Mouse (Mus musculus) cortical plate, adult 2 months (tissue): Measurements from ENCODE around the gene Atg101. TPM values are rescaled to one million over a fixed set of nuclear protein-coding genes. Genes with fewer than 3 reads are reported as not detected.

Source experiments
- H3K27ac ChIP-seq: fragments of 200-500 bp; 2 replicates; pipeline ENCODE4 v1.5.1; 2012; ENCODE audit warnings: low read length, control low read depth, inconsistent platforms; ENCODE audit not compliant: insufficient read depth
- H3K4me1 ChIP-seq: fragments of 200-500 bp; 2 replicates; pipeline ENCODE4 v1.6.1; 2011; ENCODE audit warnings: low read length; ENCODE audit not compliant: control insufficient read depth, insufficient read depth
- H3K4me3 ChIP-seq: fragments of 200-500 bp; 2 replicates; pipeline ENCODE4 v1.5.1; 2011; ENCODE audit warnings: mild to moderate bottlenecking, low read length, control low read depth; ENCODE audit not compliant: insufficient read depth
- CTCF ChIP-seq: fragments of 200-500 bp; IDR thresholded peaks from 2 replicates; pipeline ENCODE4 v1.5.1; 2011; ENCODE audit warnings: mild to moderate bottlenecking, control low read depth, low read length; ENCODE audit not compliant: insufficient read depth; ENCODE audit errors: extremely low read depth
- POLR2A ChIP-seq: fragments of 200-500 bp; IDR thresholded peaks from 2 replicates; pipeline ENCODE4 v1.6.1; 2011; ENCODE audit warnings: mild to moderate bottlenecking, low read length, control low read depth; ENCODE audit not compliant: insufficient read depth; ENCODE audit errors: extremely low read depth
- polyA plus RNA-seq: library from polyadenylated mRNA; depleted of rRNA; stranded (reverse); fragments of >200 nt; gene quantifications from 2 replicates; pipeline ENCODE4 v1.2.3, GENCODE M21; 2012

Atg101 gene
- polyA plus RNA-seq, 1 experiment = 55.3 TPM

- Histone ChIP-seq H3K27ac (peak overlapping the region; percentile 82), H3K4me3 (peak overlapping the region; percentile 71), H3K4me1 (0 out of 2 replicates have a peak, but pooled peaks cover 6% of the 10 kb centered on the region)
- TF ChIP-seq CTCF (no peak), POLR2A (peak; percentile 92)
Measured at GRCm38 (mm10) chr15:101266132-101266963, 17.7 kb upstream of the Atg101 start.

GRCm38 (mm10) chr15:101267053-101268032 lies 16.7 kb upstream of the Atg101 start:
- Histone ChIP-seq H3K4me1 (0 out of 2 replicates have a peak, but pooled peaks cover 5% of the 10 kb centered on the region), H3K4me3 (peak overlapping the region; percentile 71), H3K27ac (peak overlapping the region; percentile 82)
- TF ChIP-seq CTCF = no peak
- peak; percentile 7; the same call in 1 of the 2 replicates for TF ChIP-seq POLR2A

- 0 out of 2 replicates have a peak, but pooled peaks cover 5% of the 10 kb centered on the region for H3K4me1 ChIP-seq
- TF ChIP-seq POLR2A (no peak), CTCF (no peak)
- 0 out of 2 replicates have a peak overlapping the region, but pooled peaks have one; percentile 18 for H3K27ac ChIP-seq
Measured at GRCm38 (mm10) chr15:101270101-101270820, 13.8 kb upstream of the Atg101 start.

GRCm38 (mm10) chr15:101271107-101271506 lies 13.0 kb upstream of the Atg101 start:
- TF ChIP-seq CTCF (no peak), POLR2A (no peak)
- Histone ChIP-seq H3K4me1 (0 out of 2 replicates have a peak, but pooled peaks cover under 1% of the 10 kb centered on the region), H3K27ac (0 out of 2 replicates have a peak overlapping the region, but pooled peaks have one; percentile 18), H3K4me3 (no peak overlapping the region)

More at GRCm38 (mm10) chr15:101270101-101270820, 13.8 kb upstream of the Atg101 start:
- H3K4me3 ChIP-seq = peak overlapping the region; percentile 71; the same call in 1 of the 2 replicates

- Histone ChIP-seq H3K4me1 (no peaks in the 10 kb centered on the region), H3K4me3 (no peak overlapping the region), H3K27ac (0 out of 2 replicates have a peak overlapping the region, but pooled peaks have one; percentile 66)
- TF ChIP-seq POLR2A (no peak), CTCF (no peak)
Measured at GRCm38 (mm10) chr15:101271513-101271912, 12.6 kb upstream of the Atg101 start.

GRCm38 (mm10) chr15:101274380-101274779 lies 9.7 kb upstream of the Atg101 start:
- Histone ChIP-seq H3K27ac (no peak overlapping the region), H3K4me3 (no peak overlapping the region), H3K4me1 (no peaks in the 10 kb centered on the region)
- TF ChIP-seq POLR2A (no peak), CTCF (no peak)

GRCm38 (mm10) chr15:101277351-101277899 lies 6.6 kb upstream of the Atg101 start:
- no peaks in the 10 kb centered on the region for H3K4me1 ChIP-seq
- TF ChIP-seq POLR2A = no peak
- TF ChIP-seq CTCF = no peak
- no peak overlapping the region for H3K4me3 ChIP-seq
- no peak overlapping the region for H3K27ac ChIP-seq

- no peak overlapping the region for H3K27ac ChIP-seq
- TF ChIP-seq CTCF (no peak), POLR2A (no peak)
- no peaks in the 10 kb centered on the region for H3K4me1 ChIP-seq
- no peak overlapping the region for H3K4me3 ChIP-seq
Measured at GRCm38 (mm10) chr15:101278589-101278988, 5.5 kb upstream of the Atg101 start.
